In genomic region chr6:31638434-31639220, GRCm38 (mm10) we compare ENCODE assay signal across 11 mouse cellular contexts.
DNase-seq lines count a peak whose midpoint lies in the region; ATAC-seq and TF ChIP-seq lines count a peak whose summit lies in the region.
"Had no signal": no experiment of that assay in that cellular context is flagged by ENCODE, and none has a peak within 500 bp of the region (broad histone marks: within the 10 kb centered on the region; RNA-seq: fewer than 3 reads in every experiment).

No protein-coding gene starts in this region.

- H3K4me2 ChIP-seq in heart, embryonic 12.5 days, result peak overlapping the region; percentile 13; the same call in 1 of the 2 replicates
- no peak overlapping the region for H3K4me2 ChIP-seq in forebrain, embryonic 14.5 days (ENCODE audit: low read length)
- H3K4me2 ChIP-seq in neural tube, embryonic 15.5 days, result no peak overlapping the region

- H3K36me3 ChIP-seq in heart, embryonic 12.5 days, result no peaks in the 10 kb centered on the region
- no peaks in the 10 kb centered on the region for H3K36me3 ChIP-seq in forebrain, embryonic 14.5 days (ENCODE audit: control insufficient read depth, insufficient read depth, low read length)
- no peaks in the 10 kb centered on the region for H3K36me3 ChIP-seq in neural tube, embryonic 15.5 days
- no peaks in the 10 kb centered on the region for H3K36me3 ChIP-seq in thymus, adult 2 months (ENCODE audit: control insufficient read depth, insufficient read depth, low read length)
- H3K36me3 ChIP-seq: G1E; neural tube, embryonic 12.5 days had no signal

- no peak overlapping the region for H3K4me3 ChIP-seq in heart, embryonic 12.5 days
- no peak overlapping the region for H3K4me3 ChIP-seq in forebrain, embryonic 14.5 days (ENCODE audit: low read depth, low read length)
- H3K4me3 ChIP-seq in neural tube, embryonic 15.5 days (replicated peaks), result no peak overlapping the region
- no peak overlapping the region for H3K4me3 ChIP-seq in thymus, adult 2 months (ENCODE audit: control insufficient read depth, insufficient read depth, low read length)
- H3K4me3 ChIP-seq: neural tube, embryonic 12.5 days had no signal

- no peak for DNase-seq in heart, adult 8-10 months (ENCODE audit: low spot score)
- peak; percentile 13 for DNase-seq in retina, postnatal 1 day
- no peak for DNase-seq in retina, embryonic 14.5 days (ENCODE audit: low spot score)
- DNase-seq in forebrain, embryonic 14.5 days (ENCODE audit: low spot score), result no peak
- DNase-seq in thymus, adult 2 months, result no peak
- DNase-seq in thymus, postnatal 0 days (ENCODE audit: low spot score), result no peak

- 38% methylated on average over 13 of the region's 13 CpGs for WGBS in heart, embryonic 12.5 days
- 31% methylated on average over 13 of the region's 13 CpGs for WGBS in forebrain, embryonic 14.5 days
- WGBS in neural tube, embryonic 15.5 days, result 50% methylated on average over 13 of the region's 13 CpGs
- WGBS in thymus, adult 2 months, result 94% methylated on average over 13 of the region's 13 CpGs

- H3K4me1 ChIP-seq in heart, embryonic 12.5 days (replicated peaks), result peaks cover 42% of the 10 kb centered on the region
- peaks cover 6% of the 10 kb centered on the region for H3K4me1 ChIP-seq in forebrain, embryonic 14.5 days (ENCODE audit: control insufficient read depth, insufficient read depth, low read length)
- H3K4me1 ChIP-seq in neural tube, embryonic 15.5 days, result peaks cover 16% of the 10 kb centered on the region
- H3K4me1 ChIP-seq in thymus, adult 2 months (replicated peaks; ENCODE audit: control insufficient read depth, insufficient read depth, low read length), result peaks cover 8% of the 10 kb centered on the region

- H3K27ac ChIP-seq in heart, embryonic 12.5 days (ENCODE audit: poor library complexity, severe bottlenecking), result no peak overlapping the region
- H3K27ac ChIP-seq in forebrain, embryonic 14.5 days (ENCODE audit: low read depth, low read length), result no peak overlapping the region
- H3K27ac ChIP-seq in neural tube, embryonic 15.5 days (replicated peaks), result no peak overlapping the region
- H3K27ac ChIP-seq in thymus, adult 2 months (ENCODE audit: control insufficient read depth, insufficient read depth, low read length), result no peak overlapping the region
- H3K27ac ChIP-seq: neural tube, embryonic 12.5 days had no signal

- no peaks in the 10 kb centered on the region for H3K27me3 ChIP-seq in heart, embryonic 12.5 days (replicated peaks)
- no peaks in the 10 kb centered on the region for H3K27me3 ChIP-seq in forebrain, embryonic 14.5 days (replicated peaks; ENCODE audit: control insufficient read depth, insufficient read depth, low read length)
- H3K27me3 ChIP-seq in neural tube, embryonic 15.5 days (replicated peaks), result no peaks in the 10 kb centered on the region
- no peaks in the 10 kb centered on the region for H3K27me3 ChIP-seq in thymus, adult 2 months (ENCODE audit: control insufficient read depth, insufficient read depth, low read length)
- H3K27me3 ChIP-seq: neural tube, embryonic 12.5 days had no signal

- no peak for ATAC-seq in heart, embryonic 12.5 days (ENCODE audit: insufficient number of reproducible peaks, low FRiP score)
- peak; percentile 30; the same call in 1 of the 2 replicates for ATAC-seq in forebrain, embryonic 14.5 days
- ATAC-seq in neural tube, embryonic 15.5 days (ENCODE audit: low FRiP score), result peak; percentile 21; the same call in 1 of the 2 replicates
- ATAC-seq: lung, postnatal 0 days had no signal

- TF ChIP-seq POLR2A in thymus, adult 2 months (IDR thresholded peaks at IDR 0.05; ENCODE audit: control insufficient read depth, extremely low read depth, insufficient read depth, low read length, poor library complexity), result no peak

- TF ChIP-seq CTCF in thymus, adult 2 months (IDR thresholded peaks at IDR 0.05; ENCODE audit: borderline replicate concordance, control insufficient read depth, extremely low read depth, insufficient read depth, low read length, poor library complexity), result no peak

- no peaks in the 10 kb centered on the region for H3K9me3 ChIP-seq in heart, embryonic 12.5 days (replicated peaks)
- H3K9me3 ChIP-seq in forebrain, embryonic 14.5 days (replicated peaks; ENCODE audit: control insufficient read depth, low read length), result no peaks in the 10 kb centered on the region
- no peaks in the 10 kb centered on the region for H3K9me3 ChIP-seq in neural tube, embryonic 15.5 days (replicated peaks)
- H3K9me3 ChIP-seq: G1E; neural tube, embryonic 12.5 days had no signal

- H3K9ac ChIP-seq in heart, embryonic 12.5 days, result peak overlapping the region; percentile 4; the same call in 1 of the 2 replicates
- H3K9ac ChIP-seq in forebrain, embryonic 14.5 days (ENCODE audit: low read length), result no peak overlapping the region
- H3K9ac ChIP-seq in neural tube, embryonic 15.5 days (replicated peaks), result no peak overlapping the region
- H3K9ac ChIP-seq: neural tube, embryonic 12.5 days had no signal
